Mouse (Mus musculus) adrenal gland, postnatal 14 days (tissue): ENCODE results near the gene Ftcd. TPM values are rescaled to one million over a fixed set of nuclear protein-coding genes. Genes with fewer than 3 reads are reported as not detected.
A peak's percentile ranks its signal among the peaks of the same experiment; 100 is the strongest.

Experiments
- DNase-seq: peaks from one replicate; pipeline ENCODE4 v3.0.0; 2021; ENCODE audit warnings: mixed read lengths
- long read RNA-seq, 2 experiments: library from polyadenylated mRNA; stranded (forward); transcript quantifications; one replicate each; pipeline ENCODE4 v2.0.0; 2021
- total RNA-seq: library from RNA; stranded (reverse); gene quantifications from 2 replicates; pipeline ENCODE4 v1.2.3, GENCODE M21; 2021

The Ftcd gene
- 1.8 and 25.8 TPM in 2 replicates for total RNA-seq
- long read RNA-seq, experiment 1, partial matches to known transcripts = 0 of 2 reads
- long read RNA-seq, experiment 1, other reads (novel, unspliced or antisense) = 1 of 2 reads
- long read RNA-seq, experiment 2, transcript Ftcd-201 (14 exons, 1,933 nt) = major isoform, 20 of 29 reads
- long read RNA-seq, experiment 2, partial matches to known transcripts = 3 of 29 reads
- long read RNA-seq, experiment 2, other reads (novel, unspliced or antisense) = 6 of 29 reads

GRCm38 (mm10) chr10:76575374-76575773 lies at the start of gene Ftcd:
Gene Ftcd, plus strand, starts transcription at chr10:76575648.
- DNase-seq = no peak

- DNase-seq = no peak
Observed at GRCm38 (mm10) chr10:76530922-76531321, 44.5 kb upstream of the Ftcd start.

GRCm38 (mm10) chr10:76531375-76531774 lies 44.1 kb upstream of the Ftcd start, which contains the start of gene Lss:
Gene Lss, plus strand, starts transcription at chr10:76531588.
- DNase-seq = peak; percentile 99

- DNase-seq = no peak
Observed at GRCm38 (mm10) chr10:76531828-76532227, 43.6 kb upstream of the Ftcd start.

- no peak for DNase-seq
Observed at GRCm38 (mm10) chr10:76535526-76535925, 39.9 kb upstream of the Ftcd start.

GRCm38 (mm10) chr10:76537619-76538018 lies 37.8 kb upstream of the Ftcd start:
- DNase-seq = no peak

- no peak for DNase-seq
Observed at GRCm38 (mm10) chr10:76541336-76542085, 33.9 kb upstream of the Ftcd start.

GRCm38 (mm10) chr10:76542636-76543375 lies 32.6 kb upstream of the Ftcd start:
- DNase-seq = no peak

- no peak for DNase-seq
Observed at GRCm38 (mm10) chr10:76546566-76546965, 28.9 kb upstream of the Ftcd start.

GRCm38 (mm10) chr10:76548218-76548617 lies 27.2 kb upstream of the Ftcd start:
- DNase-seq = no peak

GRCm38 (mm10) chr10:76550458-76550857 lies 25.0 kb upstream of the Ftcd start:
- DNase-seq = no peak

GRCm38 (mm10) chr10:76551556-76551955 lies 23.9 kb upstream of the Ftcd start:
- no peak for DNase-seq

- DNase-seq = no peak
Observed at GRCm38 (mm10) chr10:76554061-76554460, 21.4 kb upstream of the Ftcd start.

- DNase-seq = no peak
Observed at GRCm38 (mm10) chr10:76561972-76562371, 13.5 kb upstream of the Ftcd start, which contains the start of gene Spatc1l. Gene Spatc1l, plus strand, starts transcription at chr10:76562272.

- DNase-seq = no peak
Observed at GRCm38 (mm10) chr10:76569996-76570685, 5.3 kb upstream of the Ftcd start.

- no peak for DNase-seq
Observed at GRCm38 (mm10) chr10:76571070-76571469, 4.4 kb upstream of the Ftcd start.

- DNase-seq = no peak
Observed at GRCm38 (mm10) chr10:76572151-76572550, 3.3 kb upstream of the Ftcd start.

GRCm38 (mm10) chr10:76576920-76577319 lies 1.5 kb downstream of the Ftcd start:
- no peak for DNase-seq

GRCm38 (mm10) chr10:76584138-76584537 lies 8.7 kb downstream of the Ftcd start:
- DNase-seq = no peak

- no peak for DNase-seq
Observed at GRCm38 (mm10) chr10:76586190-76586589, 10.7 kb downstream of the Ftcd start.

GRCm38 (mm10) chr10:76590197-76590596 lies 14.7 kb downstream of the Ftcd start:
- DNase-seq = no peak

- DNase-seq = no peak
Observed at GRCm38 (mm10) chr10:76596338-76596737, 20.9 kb downstream of the Ftcd start.
